ENCODE assay signal across 30 mouse cellular contexts in the genomic region with DNA sequence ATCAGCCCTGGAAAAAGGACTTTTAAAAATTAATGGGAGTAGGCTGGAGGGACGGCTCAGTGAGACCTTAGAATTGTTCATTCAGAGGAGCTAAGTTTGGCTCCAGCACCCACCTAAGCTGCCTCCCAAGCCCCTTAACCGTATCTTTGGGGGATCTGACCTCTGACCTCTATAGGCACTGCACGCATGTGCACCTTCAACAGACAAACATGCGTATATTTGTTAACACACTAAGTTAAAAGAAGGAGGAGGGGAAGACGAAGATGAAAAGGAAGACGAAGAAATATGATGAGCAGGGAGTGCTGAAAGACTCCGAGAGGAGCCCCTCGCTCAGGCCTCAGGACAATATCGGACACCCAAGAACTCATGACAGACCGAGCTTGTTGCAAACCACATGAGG. TPM values are rescaled to one million over a fixed set of nuclear protein-coding genes. Genes with fewer than 3 reads are reported as not detected.
DNase-seq lines count a peak whose midpoint lies in the region; ATAC-seq and TF ChIP-seq lines count a peak whose summit lies in the region.
"Had no signal": no experiment of that assay in that cellular context is flagged by ENCODE, and none has a peak within 500 bp of the region (broad histone marks: within the 10 kb centered on the region; RNA-seq: fewer than 3 reads in every experiment).

No protein-coding gene starts in this region.

- peak overlapping the region; percentile 14; the same call in 1 of the 2 replicates for H3K4me2 ChIP-seq in liver, postnatal 0 days (ENCODE audit: low read depth, low read length)

- H3K9me3 ChIP-seq in megakaryocyte, embryonic 14.5 days, result no peaks in the 10 kb centered on the region
- no peaks in the 10 kb centered on the region for H3K9me3 ChIP-seq in MEL (replicated peaks; ENCODE audit: insufficient read depth, low read length)
- no peaks in the 10 kb centered on the region for H3K9me3 ChIP-seq in liver, postnatal 0 days (ENCODE audit: low read length)
- H3K9me3 ChIP-seq: forebrain, embryonic 15.5 days; midbrain, embryonic 13.5 days; neural tube, embryonic 12.5 days had no signal

- peak overlapping the region; percentile 9; the same call in 1 of the 2 replicates for H3K9ac ChIP-seq in MEL (ENCODE audit: control insufficient read depth, low read depth, low read length, poor library complexity, severe bottlenecking)
- H3K9ac ChIP-seq in liver, postnatal 0 days (replicated peaks), result no peak overlapping the region
- H3K9ac ChIP-seq: neural tube, embryonic 12.5 days had no signal

- peaks cover 37% of the 10 kb centered on the region for H3K79me2 ChIP-seq in MEL (ENCODE audit: control insufficient read depth, insufficient read depth, low read length, poor library complexity)

- no peak for TF ChIP-seq POLR2A in MEL (IDR thresholded peaks at IDR 0.05; ENCODE audit: control insufficient read depth in 1 of 2, insufficient read depth in 1 of 2, low read depth in 1 of 2, low read length in 2 of 2, poor library complexity in 1 of 2)

- ATAC-seq in megakaryocyte, adult 5-6 weeks (ENCODE audit: poor library complexity, severe bottlenecking), result no peak
- ATAC-seq in liver, postnatal 0 days, result no peak
- ATAC-seq in frontal cortex, adult (ENCODE audit: low TSS enrichment), result no peak
- ATAC-seq: CD4-positive, CD25-positive, alpha-beta regulatory T cell, adult 4 months; lung, postnatal 0 days had no signal

- TF ChIP-seq CTCF in MEL (IDR thresholded peaks at IDR 0.05 in 2 of 3, conservative IDR thresholded peaks at IDR 0.05 in 1 of 3; ENCODE audit: control insufficient read depth in 1 of 3, insufficient read depth in 1 of 3, low read depth in 2 of 3, low read length in 3 of 3, poor library complexity in 1 of 3, severe bottlenecking in 1 of 3), result no peak
- no peak for TF ChIP-seq CTCF in liver, postnatal 0 days (IDR thresholded peaks at IDR 0.05; ENCODE audit: low read depth)

- no peak for TF ChIP-seq EP300 in MEL (IDR thresholded peaks at IDR 0.05; ENCODE audit: low read depth in 1 of 2, low read length in 2 of 2)
- TF ChIP-seq EP300 in liver, postnatal 0 days (IDR thresholded peaks at IDR 0.05; ENCODE audit: low read depth), result no peak

- peaks cover 11% of the 10 kb centered on the region for H3K36me3 ChIP-seq in megakaryocyte, embryonic 14.5 days (replicated peaks; ENCODE audit: low read length)
- H3K36me3 ChIP-seq in MEL (ENCODE audit: control insufficient read depth in 1 of 2, insufficient read depth in 2 of 2, low read length in 2 of 2), result peaks cover 2 to 18% of the 10 kb centered on the region in 2 experiments; a peak in 3 of 4 replicates
- 0 out of 2 replicates have a peak, but pooled peaks cover 3% of the 10 kb centered on the region for H3K36me3 ChIP-seq in liver, postnatal 0 days (replicated peaks; ENCODE audit: insufficient read depth, low read length)
- H3K36me3 ChIP-seq: forebrain, embryonic 15.5 days had no signal

- peak; percentile 74 for DNase-seq in cerebellum, adult 9-10 months
- no peak for DNase-seq in cerebellum, adult 8-10 months
- no peak for DNase-seq in MEL (ENCODE audit: low read depth, low spot score)
- no peak for DNase-seq in liver, postnatal 0 days
- no peak for DNase-seq in heart, adult 8-10 months (ENCODE audit: low spot score)
- DNase-seq: adrenal gland, postnatal 14 days; cerebellum, adult 18-20 months; gastrocnemius, postnatal 25 days; kidney, adult 9 months; kidney, postnatal 14 days; retina, postnatal 1 day; right cerebral cortex, postnatal 25 days; thymus, postnatal 25 days had no signal

- H3K4me3 ChIP-seq in megakaryocyte, embryonic 14.5 days (replicated peaks), result peak overlapping the region; percentile 62
- H3K4me3 ChIP-seq in MEL (ENCODE audit: control insufficient read depth in 1 of 2, insufficient read depth in 1 of 2, low read depth in 2 of 2, low read length in 2 of 2), result peak overlapping the region in 1 of 2 experiments; percentile 8; a peak in 1 of 4 replicates
- H3K4me3 ChIP-seq in liver, postnatal 0 days (ENCODE audit: low read depth, low read length), result no peak overlapping the region

- H3K4me1 ChIP-seq in megakaryocyte, embryonic 14.5 days, result peaks cover 39% of the 10 kb centered on the region
- H3K4me1 ChIP-seq in MEL (ENCODE audit: control insufficient read depth in 1 of 2, insufficient read depth in 2 of 2, low read length in 2 of 2), result peaks cover 4 to 5% of the 10 kb centered on the region in 2 experiments; a peak in 3 of 4 replicates
- H3K4me1 ChIP-seq in liver, postnatal 0 days (ENCODE audit: insufficient read depth), result peaks cover 23% of the 10 kb centered on the region

- no peak for TF ChIP-seq RAD21 in MEL (IDR thresholded peaks at IDR 0.05; ENCODE audit: low read depth, low read length)

- H3K27me3 ChIP-seq in megakaryocyte, embryonic 14.5 days (replicated peaks), result no peaks in the 10 kb centered on the region
- no peaks in the 10 kb centered on the region for H3K27me3 ChIP-seq in MEL (ENCODE audit: control insufficient read depth in 1 of 2, insufficient read depth in 2 of 2, low read length in 2 of 2)
- H3K27me3 ChIP-seq in liver, postnatal 0 days (ENCODE audit: insufficient read depth, low read length), result no peaks in the 10 kb centered on the region
- H3K27me3 ChIP-seq: forebrain, embryonic 15.5 days; midbrain, embryonic 13.5 days; neural tube, embryonic 12.5 days had no signal

- 87% methylated on average over 10 of the region's 10 CpGs for WGBS in liver, postnatal 0 days (ENCODE audit: insufficient replicate concordance)

- no peak overlapping the region for H3K27ac ChIP-seq in MEL (ENCODE audit: control insufficient read depth, low read depth, low read length)
- H3K27ac ChIP-seq in liver, postnatal 0 days (ENCODE audit: low read depth), result no peak overlapping the region

TF ChIP-seq in MEL, 35 proteins besides CTCF, POLR2A, EP300 and RAD21:
- TF ChIP-seq ZC3H11A (IDR thresholded peaks at IDR 0.05; ENCODE audit: low read depth, low read length) (no peak), MXI1 (IDR thresholded peaks at IDR 0.05; ENCODE audit: low read depth, low read length) (no peak), NRF1 (IDR thresholded peaks at IDR 0.05; ENCODE audit: insufficient read depth, low read depth, low read length, poor library complexity, severe bottlenecking) (no peak)

RNA-seq across cellular contexts. Expression of gene Srrm2, which starts 11.3 kb away (rescaled TPM):
- 117 and 357 TPM in 2 replicates for polyA plus RNA-seq in megakaryocyte, embryonic 14.5 days (2012; ENCODE audit: insufficient read depth, low replicate concordance)
- 210 and 224 TPM in 2 replicates for total RNA-seq in megakaryocyte, adult 5-6 weeks (2015)
- 81.2 and 117 TPM in 2 replicates for total RNA-seq in megakaryocyte, adult 5-6 weeks (2017)
- total RNA-seq in MEL (2012; rRNA removed), result 56.2 and 68.9 TPM in 2 replicates
- 100 to 1,000 TPM; 505 to 988 TPM for polyA plus RNA-seq in MEL (2012; ENCODE audit: insufficient read depth in 1 of 2, insufficient read length in 2 of 2, low read depth in 1 of 2, low replicate concordance in 2 of 2, missing spikeins in 1 of 2)
- polyA plus RNA-seq in liver, postnatal 0 days (2015; fragmentation: Nextera tagmentation; extraction: Ambion mirVana), result 132 and 137 TPM in 2 replicates
- total RNA-seq in heart, adult 8-10 months (2022), result 100 to 1,000 TPM; 151 to 179 (median 164) TPM

RNA-seq across cellular contexts. Expression of gene Flywch2, which starts 15.7 kb away (rescaled TPM):
- 17.2 and 29.2 TPM in 2 replicates for polyA plus RNA-seq in megakaryocyte, embryonic 14.5 days (2012; ENCODE audit: insufficient read depth, low replicate concordance)
- total RNA-seq in megakaryocyte, adult 5-6 weeks (2015), result 0.66 TPM in 1 of 2 replicates, not detected in the other
- total RNA-seq in megakaryocyte, adult 5-6 weeks (2017), result 0.92 TPM in 1 of 2 replicates, not detected in the other
- total RNA-seq in MEL (2012; rRNA removed), result 0.62 and 0.69 TPM in 2 replicates
- polyA plus RNA-seq in MEL (2012; ENCODE audit: insufficient read depth in 1 of 2, insufficient read length in 2 of 2, low read depth in 1 of 2, low replicate concordance in 2 of 2, missing spikeins in 1 of 2), result 1 to 10 TPM in 1 of 2 experiments, not detected in 1; 6.2 TPM
- polyA plus RNA-seq in liver, postnatal 0 days (2015; fragmentation: Nextera tagmentation; extraction: Ambion mirVana), result 2.3 and 2.4 TPM in 2 replicates
- total RNA-seq in heart, adult 8-10 months (2022), result 1 to 10 TPM in 1 of 4 experiments, under 1 TPM in 2, not detected in 1; 0.41 to 1.2 (median 0.87) TPM

RNA-seq across cellular contexts. Expression of gene Elob, which starts 27.3 kb away (rescaled TPM):
- 484 and 719 TPM in 2 replicates for polyA plus RNA-seq in megakaryocyte, embryonic 14.5 days (2012; ENCODE audit: insufficient read depth, low replicate concordance)
- 283 and 294 TPM in 2 replicates for total RNA-seq in megakaryocyte, adult 5-6 weeks (2015)
- total RNA-seq in megakaryocyte, adult 5-6 weeks (2017), result 113 and 140 TPM in 2 replicates
- 453 and 486 TPM in 2 replicates for total RNA-seq in MEL (2012; rRNA removed)
- polyA plus RNA-seq in MEL (2012; ENCODE audit: insufficient read depth in 1 of 2, insufficient read length in 2 of 2, low read depth in 1 of 2, low replicate concordance in 2 of 2, missing spikeins in 1 of 2), result 100 to 1,000 TPM in 1 of 2 experiments, not detected in 1; 609 TPM
- polyA plus RNA-seq in liver, postnatal 0 days (2015; fragmentation: Nextera tagmentation; extraction: Ambion mirVana), result 458 and 460 TPM in 2 replicates
- 100 to 1,000 TPM; 321 to 411 (median 362) TPM for total RNA-seq in heart, adult 8-10 months (2022)

RNA-seq across cellular contexts. Expression of gene Flywch1, which starts 30.2 kb away (rescaled TPM):
- 6.0 and 53.7 TPM in 2 replicates for polyA plus RNA-seq in megakaryocyte, embryonic 14.5 days (2012; ENCODE audit: insufficient read depth, low replicate concordance)
- 3.1 and 3.7 TPM in 2 replicates for total RNA-seq in megakaryocyte, adult 5-6 weeks (2015)
- total RNA-seq in megakaryocyte, adult 5-6 weeks (2017), result 7.7 and 12.0 TPM in 2 replicates
- 14.8 and 15.3 TPM in 2 replicates for total RNA-seq in MEL (2012; rRNA removed)
- polyA plus RNA-seq in MEL (2012; ENCODE audit: insufficient read depth in 1 of 2, insufficient read length in 2 of 2, low read depth in 1 of 2, low replicate concordance in 2 of 2, missing spikeins in 1 of 2), result 10 to 100 TPM in 1 of 2 experiments, not detected in 1; 29.7 TPM
- 11.9 TPM in 2 replicates for polyA plus RNA-seq in liver, postnatal 0 days (2015; fragmentation: Nextera tagmentation; extraction: Ambion mirVana)
- total RNA-seq in heart, adult 8-10 months (2022), result 10 to 100 TPM; 40.8 to 42.0 (median 40.9) TPM

RNA-seq across cellular contexts. Expression of gene Prss33, which starts 34.2 kb away (rescaled TPM):
- not detected in 2 replicates for polyA plus RNA-seq in megakaryocyte, embryonic 14.5 days (2012; ENCODE audit: insufficient read depth, low replicate concordance)
- not detected in 2 replicates for total RNA-seq in megakaryocyte, adult 5-6 weeks (2015)
- total RNA-seq in megakaryocyte, adult 5-6 weeks (2017), result not detected in 2 replicates
- total RNA-seq in MEL (2012; rRNA removed), result 0.08 and 0.42 TPM in 2 replicates
- polyA plus RNA-seq in MEL (2012; ENCODE audit: insufficient read depth in 1 of 2, insufficient read length in 2 of 2, low read depth in 1 of 2, low replicate concordance in 2 of 2, missing spikeins in 1 of 2), result 1 to 10 TPM in 1 of 2 experiments, not detected in 1; 1.0 TPM
- not detected in 2 replicates for polyA plus RNA-seq in liver, postnatal 0 days (2015; fragmentation: Nextera tagmentation; extraction: Ambion mirVana)
- not detected for total RNA-seq in heart, adult 8-10 months (2022)
- total RNA-seq: adrenal gland, postnatal 14 days; common myeloid progenitor, adult 5-6 weeks; gastrocnemius, postnatal 25 days; layer of hippocampus, adult 2 months; layer of hippocampus, postnatal 25 days; left cerebral cortex, postnatal 10 days had no signal
- polyA plus RNA-seq: CD4-positive, CD25-positive, alpha-beta regulatory T cell, adult 4 months; forebrain, embryonic 15.5 days; heart, embryonic 11.5 days; heart, postnatal 0 days; hindbrain, embryonic 16.5 days; limb, embryonic 11.5 days; liver, embryonic 16.5 days; lung, postnatal 0 days; neural tube, embryonic 12.5 days had no signal
